Mouse (Mus musculus): Measurements from ENCODE around the gene Rubcnl.

DNA sequence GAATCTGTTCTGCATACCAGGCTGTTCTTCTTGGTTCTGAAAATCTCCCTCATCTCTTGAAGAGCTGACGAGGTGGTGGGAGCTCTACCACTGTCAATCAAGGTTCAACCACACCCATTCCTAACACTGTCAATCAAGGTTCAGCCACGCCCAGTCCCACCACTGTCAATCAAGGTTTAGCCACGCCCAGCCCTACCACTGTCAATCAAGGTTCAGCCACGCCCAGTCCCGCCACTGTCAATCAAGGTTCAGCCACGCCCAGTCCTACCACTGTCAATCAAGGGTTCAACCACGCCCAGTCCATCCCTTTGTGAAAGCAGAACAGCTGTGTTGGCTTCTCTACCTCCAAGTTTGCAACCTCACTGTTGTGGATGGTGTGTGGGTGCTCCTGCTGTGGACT, 48.7 kb downstream of the Rubcnl start:
- TF ChIP-seq CEBPB (IDR thresholded peaks at IDR 0.05; ENCODE audit: insufficient read depth, poor library complexity, severe bottlenecking) (no peak), POLR2A (IDR thresholded peaks at IDR 0.05; ENCODE audit: insufficient read length, low read depth) (no peak), POLR2AphosphoS2 (IDR thresholded peaks at IDR 0.05; ENCODE audit: insufficient read length, low read depth) (no peak), MYOG (IDR thresholded peaks at IDR 0.05; ENCODE audit: control insufficient read depth in 1 of 3, insufficient read depth in 1 of 3, insufficient read length in 2 of 3, low read depth in 2 of 3) (no peak), USF1 (IDR thresholded peaks at IDR 0.05; ENCODE audit: low read depth) (no peak), SRF (IDR thresholded peaks at IDR 0.05; ENCODE audit: control insufficient read depth, insufficient read length, low read depth) (no peak), MAX (IDR thresholded peaks at IDR 0.05; ENCODE audit: low read depth) (no peak), TCF12 (IDR thresholded peaks at IDR 0.05; ENCODE audit: insufficient read depth, poor library complexity, severe bottlenecking) (no peak), E2F4 (IDR thresholded peaks at IDR 0.05; ENCODE audit: insufficient read depth) (no peak), TCF3 (IDR thresholded peaks at IDR 0.05; ENCODE audit: insufficient read length, low read depth) (no peak), MYOD1 (IDR thresholded peaks at IDR 0.05; ENCODE audit: control insufficient read depth in 1 of 3, insufficient read length in 2 of 3, low read depth in 2 of 3) (peak in 1 of 3 experiments; percentile 25), REST (IDR thresholded peaks at IDR 0.05; ENCODE audit: insufficient read depth, insufficient read length) (no peak)
